Mouse (Mus musculus) cerebellum, adult 2 months (tissue): ENCODE data around the gene Terb1. TPM values are rescaled to one million over a fixed set of nuclear protein-coding genes. Genes with fewer than 3 reads are reported as not detected.

Source experiments
- DNase-seq, 2 experiments: peaks; one replicate each; pipeline ENCODE4 v3.0.0; 2021
- H3K27ac ChIP-seq: fragments of 200-500 bp; 2 replicates; pipeline ENCODE4 v1.5.1; 2012; ENCODE audit warnings: low read length, control low read depth, inconsistent platforms; ENCODE audit not compliant: insufficient read depth
- H3K27me3 ChIP-seq: fragments of 200-500 bp; 2 replicates; pipeline ENCODE4 v1.6.1; 2012; ENCODE audit warnings: inconsistent platforms, mild to moderate bottlenecking, low read length, moderate library complexity; ENCODE audit not compliant: control insufficient read depth, insufficient read depth
- H3K4me1 ChIP-seq: fragments of 200-500 bp; 2 replicates; pipeline ENCODE4 v1.6.1; 2011; ENCODE audit warnings: low read length; ENCODE audit not compliant: control insufficient read depth, insufficient read depth
- H3K4me3 ChIP-seq: fragments of 200-500 bp; replicated peaks from 2 replicates; pipeline ENCODE3; 2011; ENCODE audit warnings: mild to moderate bottlenecking, low read depth, low read length, control low read depth; ENCODE audit not compliant: insufficient read depth
- CTCF ChIP-seq: fragments of 200-500 bp; IDR thresholded peaks from 2 replicates; pipeline ENCODE4 v1.5.1; 2011; ENCODE audit warnings: low read depth, mild to moderate bottlenecking, control low read depth, low read length, moderate library complexity, borderline replicate concordance; ENCODE audit not compliant: insufficient read depth
- POLR2A ChIP-seq: fragments of 200-500 bp; IDR thresholded peaks from 2 replicates; pipeline ENCODE4 v1.6.1; 2011; ENCODE audit warnings: low read length, control low read depth, borderline replicate concordance; ENCODE audit not compliant: insufficient read depth
- WGBS: fragments of 180-500 bp; shearing (Covaris S2); methylation state at CpG from one replicate; pipeline ENCODE4 v1.1.7; 2018; 5-methylcytosine and 5-hydroxymethylcytosine counted together
- polyA plus RNA-seq: library from polyadenylated mRNA; depleted of rRNA; stranded (reverse); fragments of >200 nt; gene quantifications from 2 replicates; pipeline ENCODE4 v1.2.3, GENCODE M21; 2012; rRNA removed

Gene Terb1
- polyA plus RNA-seq, 1 experiment: 0.23 TPM

- 92% methylated on average over 6 of the region's 6 CpGs for WGBS
- no peak for TF ChIP-seq POLR2A
- no peak for TF ChIP-seq CTCF
- H3K27me3 ChIP-seq: no peaks in the 10 kb centered on the region
These were observed 103.2 kb downstream of the Terb1 start for GRCm38 (mm10) chr8:104406340-104407128.

GRCm38 (mm10) chr8:104405430-104406187 lies 104.1 kb downstream of the Terb1 start:
- H3K4me1 ChIP-seq: peaks cover 6% of the 10 kb centered on the region
- H3K27ac ChIP-seq: no peak overlapping the region
- WGBS: 26% methylated on average over 15 of the region's 15 CpGs
- H3K27me3 ChIP-seq: no peaks in the 10 kb centered on the region
- no peak for TF ChIP-seq POLR2A
- no peak for TF ChIP-seq CTCF
- no peak overlapping the region for H3K4me3 ChIP-seq
- peak in 1 of 2 experiments; percentile 40 for DNase-seq

More at GRCm38 (mm10) chr8:104406340-104407128, 103.2 kb downstream of the Terb1 start:
- Histone ChIP-seq H3K27ac (no peak overlapping the region), H3K4me3 (no peak overlapping the region), H3K4me1 (peaks cover 6% of the 10 kb centered on the region)
- no peak for DNase-seq

GRCm38 (mm10) chr8:104403596-104403995 lies 106.1 kb downstream of the Terb1 start:
- no peak for TF ChIP-seq POLR2A
- peak; percentile 38; the same call in 1 of the 2 replicates for TF ChIP-seq CTCF
- H3K27ac ChIP-seq: no peak overlapping the region
- WGBS: 78% methylated on average over 3 of the region's 3 CpGs
- DNase-seq: no peak
- H3K4me1 ChIP-seq: peaks cover 6% of the 10 kb centered on the region
- H3K4me3 ChIP-seq: no peak overlapping the region
- H3K27me3 ChIP-seq: no peaks in the 10 kb centered on the region

Other genes starting within 250 kb of the Terb1 start
- gene Cmtm2a, start 216.7 kb downstream of the Terb1 start, polyA plus RNA-seq: not detected in 2 replicates
- not detected in 2 replicates for gene Gm45711, start 199.8 kb downstream of the Terb1 start, polyA plus RNA-seq
- not detected in 2 replicates for gene Cmtm1, start 199.8 kb downstream of the Terb1 start, polyA plus RNA-seq
- not detected in 2 replicates for gene Gm11020, start 188.3 kb downstream of the Terb1 start, polyA plus RNA-seq
- not detected in 2 replicates for gene Cmtm2b, start 187.7 kb downstream of the Terb1 start, polyA plus RNA-seq
- gene Cmtm3, start 170.5 kb downstream of the Terb1 start, polyA plus RNA-seq: 16.9 and 18.6 TPM in 2 replicates
- 31.1 and 33.3 TPM in 2 replicates for gene Cmtm4, start 114.1 kb downstream of the Terb1 start, polyA plus RNA-seq
- gene Dync1li2, start 66.9 kb downstream of the Terb1 start, polyA plus RNA-seq: 174 and 191 TPM in 2 replicates
- gene Nae1, start 24.7 kb upstream of the Terb1 start, polyA plus RNA-seq: 96.1 and 96.5 TPM in 2 replicates
- gene Car7, start 24.8 kb upstream of the Terb1 start, polyA plus RNA-seq: 59.8 and 67.8 TPM in 2 replicates
- 6.9 and 7.4 TPM in 2 replicates for gene Pdp2, start 81.5 kb upstream of the Terb1 start, polyA plus RNA-seq
- gene Cdh16, start 114.5 kb upstream of the Terb1 start, polyA plus RNA-seq: not detected in 2 replicates
- 3.3 and 3.6 TPM in 2 replicates for gene Rrad, start 121.4 kb upstream of the Terb1 start, polyA plus RNA-seq
- 53.9 and 54.7 TPM in 2 replicates for gene Ciao2b, start 132.1 kb upstream of the Terb1 start, polyA plus RNA-seq
- not detected in 2 replicates for gene Ces2a, start 224.1 kb upstream of the Terb1 start, polyA plus RNA-seq